ENCODE assay signal across 15 mouse cellular contexts in genomic region chr2:173991447-173991846, GRCm38 (mm10).
DNase-seq lines count a peak whose midpoint lies in the region; ATAC-seq lines count a peak whose summit lies in the region.
"Had no signal": no experiment of that assay in that cellular context is flagged by ENCODE, and none has a peak within 500 bp of the region (broad histone marks: within the 10 kb centered on the region; RNA-seq: fewer than 3 reads in every experiment).

No protein-coding gene starts in this region.

- ATAC-seq in kidney, embryonic 15.5 days (replicated peaks; ENCODE audit: low FRiP score), result no peak
- no peak for ATAC-seq in hindbrain, embryonic 12.5 days (ENCODE audit: low FRiP score)
- ATAC-seq in limb, embryonic 15.5 days (ENCODE audit: insufficient number of reproducible peaks, low FRiP score, low TSS enrichment, low read depth), result no peak
- ATAC-seq in liver, embryonic 12.5 days, result no peak

- H3K9ac ChIP-seq in kidney, embryonic 15.5 days, result no peak overlapping the region
- H3K9ac ChIP-seq in hindbrain, embryonic 12.5 days, result no peak overlapping the region
- H3K9ac ChIP-seq in limb, embryonic 15.5 days, result no peak overlapping the region
- no peak overlapping the region for H3K9ac ChIP-seq in liver, embryonic 12.5 days
- H3K9ac ChIP-seq: intestine, embryonic 15.5 days; lung, embryonic 14.5 days; stomach, embryonic 15.5 days had no signal

- H3K36me3 ChIP-seq in kidney, embryonic 15.5 days, result no peaks in the 10 kb centered on the region
- H3K36me3 ChIP-seq in embryonic facial prominence, embryonic 10.5 days (replicated peaks), result no peaks in the 10 kb centered on the region
- no peaks in the 10 kb centered on the region for H3K36me3 ChIP-seq in hindbrain, embryonic 12.5 days
- H3K36me3 ChIP-seq in limb, embryonic 15.5 days, result no peaks in the 10 kb centered on the region
- H3K36me3 ChIP-seq in liver, embryonic 12.5 days, result no peaks in the 10 kb centered on the region
- H3K36me3 ChIP-seq: intestine, embryonic 15.5 days; stomach, embryonic 15.5 days had no signal

- DNase-seq in kidney, adult 9 months, result no peak
- DNase-seq in embryonic facial prominence, embryonic 10.5 days (ENCODE audit: low spot score), result no peak
- no peak for DNase-seq in thymus, postnatal 36 days
- DNase-seq: cerebellum, adult 9-11 months; gastrocnemius, postnatal 14 days; spleen, adult 18-20 months; thymus, adult 2 months had no signal

- peak overlapping the region; percentile 59 for H3K27ac ChIP-seq in kidney, embryonic 15.5 days
- peak overlapping the region; percentile 58 for H3K27ac ChIP-seq in embryonic facial prominence, embryonic 10.5 days (replicated peaks)
- peak overlapping the region; percentile 71 for H3K27ac ChIP-seq in hindbrain, embryonic 12.5 days
- H3K27ac ChIP-seq in limb, embryonic 15.5 days, result peak overlapping the region; percentile 22; the same call in 1 of the 2 replicates
- no peak overlapping the region for H3K27ac ChIP-seq in liver, embryonic 12.5 days
- H3K27ac ChIP-seq: intestine, embryonic 15.5 days; macrophage; stomach, embryonic 15.5 days had no signal

- no peak overlapping the region for H3K4me2 ChIP-seq in kidney, embryonic 15.5 days
- no peak overlapping the region for H3K4me2 ChIP-seq in hindbrain, embryonic 12.5 days (replicated peaks)
- no peak overlapping the region for H3K4me2 ChIP-seq in limb, embryonic 15.5 days
- H3K4me2 ChIP-seq in liver, embryonic 12.5 days, result no peak overlapping the region
- H3K4me2 ChIP-seq: intestine, embryonic 15.5 days; lung, embryonic 14.5 days; stomach, embryonic 15.5 days had no signal

- WGBS in kidney, embryonic 15.5 days, result 58% methylated on average over 15 of the region's 15 CpGs
- 88% methylated on average over 15 of the region's 15 CpGs for WGBS in embryonic facial prominence, embryonic 10.5 days
- 71% methylated on average over 15 of the region's 15 CpGs for WGBS in hindbrain, embryonic 12.5 days
- 60% methylated on average over 15 of the region's 15 CpGs for WGBS in limb, embryonic 15.5 days
- WGBS in liver, embryonic 12.5 days (ENCODE audit: insufficient replicate concordance), result 81% methylated on average over 15 of the region's 15 CpGs

- H3K27me3 ChIP-seq in kidney, embryonic 15.5 days, result no peaks in the 10 kb centered on the region
- no peaks in the 10 kb centered on the region for H3K27me3 ChIP-seq in embryonic facial prominence, embryonic 10.5 days (replicated peaks; ENCODE audit: low read depth, poor library complexity, severe bottlenecking)
- H3K27me3 ChIP-seq in hindbrain, embryonic 12.5 days, result no peaks in the 10 kb centered on the region
- H3K27me3 ChIP-seq in limb, embryonic 15.5 days, result no peaks in the 10 kb centered on the region
- H3K27me3 ChIP-seq in liver, embryonic 12.5 days (replicated peaks), result no peaks in the 10 kb centered on the region
- H3K27me3 ChIP-seq: intestine, embryonic 15.5 days; stomach, embryonic 15.5 days had no signal

- no peak overlapping the region for H3K4me3 ChIP-seq in kidney, embryonic 15.5 days (replicated peaks)
- H3K4me3 ChIP-seq in embryonic facial prominence, embryonic 10.5 days, result no peak overlapping the region
- H3K4me3 ChIP-seq in hindbrain, embryonic 12.5 days, result no peak overlapping the region
- H3K4me3 ChIP-seq in limb, embryonic 15.5 days, result no peak overlapping the region
- H3K4me3 ChIP-seq in liver, embryonic 12.5 days, result no peak overlapping the region
- H3K4me3 ChIP-seq: intestine, embryonic 15.5 days; stomach, embryonic 15.5 days had no signal

- peaks cover 26% of the 10 kb centered on the region for H3K4me1 ChIP-seq in kidney, embryonic 15.5 days
- peaks cover 39% of the 10 kb centered on the region for H3K4me1 ChIP-seq in embryonic facial prominence, embryonic 10.5 days
- H3K4me1 ChIP-seq in hindbrain, embryonic 12.5 days, result peaks cover 34% of the 10 kb centered on the region
- H3K4me1 ChIP-seq in limb, embryonic 15.5 days, result peaks cover 25% of the 10 kb centered on the region
- no peaks in the 10 kb centered on the region for H3K4me1 ChIP-seq in liver, embryonic 12.5 days

- H3K9me3 ChIP-seq in kidney, embryonic 15.5 days (replicated peaks), result no peaks in the 10 kb centered on the region
- no peaks in the 10 kb centered on the region for H3K9me3 ChIP-seq in embryonic facial prominence, embryonic 10.5 days
- H3K9me3 ChIP-seq in hindbrain, embryonic 12.5 days (replicated peaks), result no peaks in the 10 kb centered on the region
- no peaks in the 10 kb centered on the region for H3K9me3 ChIP-seq in limb, embryonic 15.5 days
- no peaks in the 10 kb centered on the region for H3K9me3 ChIP-seq in liver, embryonic 12.5 days (replicated peaks)
- H3K9me3 ChIP-seq: intestine, embryonic 15.5 days; stomach, embryonic 15.5 days had no signal
